Mouse (Mus musculus) myocyte (in vitro differentiated cells): ENCODE results near the gene Hist1h2ae. TPM values are rescaled to one million over a fixed set of nuclear protein-coding genes. Genes with fewer than 3 reads are reported as not detected.
A peak's percentile ranks its signal among the peaks of the same experiment; 100 is the strongest.

Experiments
- H3K27me3 ChIP-seq: one replicate; pipeline ENCODE4 v1.6.1; 2011; ENCODE audit not compliant: control insufficient read depth, insufficient read depth, insufficient read length
- H3K36me3 ChIP-seq: one replicate; pipeline ENCODE4 v1.6.1; 2011; ENCODE audit not compliant: control insufficient read depth, insufficient read depth
- H3K4me2 ChIP-seq: one replicate; pipeline ENCODE4 v1.6.1; 2011; ENCODE audit warnings: low read depth, control low read depth
- H3K4me3 ChIP-seq: one replicate; pipeline ENCODE4 v1.5.1; 2011; ENCODE audit warnings: mild to moderate bottlenecking, control low read depth, moderate library complexity
- H3K79me2 ChIP-seq: one replicate; pipeline ENCODE4 v1.6.1; 2011; ENCODE audit not compliant: control insufficient read depth, insufficient read depth
- H3ac ChIP-seq: one replicate; pipeline ENCODE4 v1.6.1; 2011; ENCODE audit not compliant: control insufficient read depth, insufficient read length
- CEBPB ChIP-seq: IDR thresholded peaks from 2 replicates; pipeline ENCODE4 v1.6.1; 2011; ENCODE audit warnings: mild to moderate bottlenecking, moderate library complexity; ENCODE audit not compliant: poor library complexity, insufficient read depth, severe bottlenecking
- E2F4 ChIP-seq: IDR thresholded peaks from one replicate; pipeline ENCODE4 v1.6.1; 2011; ENCODE audit warnings: mild to moderate bottlenecking, control low read depth, moderate library complexity; ENCODE audit not compliant: insufficient read depth
- MAX ChIP-seq: IDR thresholded peaks from one replicate; pipeline ENCODE4 v1.6.1; 2011; ENCODE audit warnings: low read depth, mild to moderate bottlenecking, control low read depth
- MYOD1 ChIP-seq, 3 experiments: IDR thresholded peaks; one replicate each; pipeline ENCODE4 v1.6.1; 2011; ENCODE audit warnings: control low read depth in 2 of 3, low read depth in 2 of 3, mild to moderate bottlenecking in 2 of 3, moderate library complexity in 1 of 3; ENCODE audit not compliant: insufficient read length in 2 of 3, control insufficient read depth in 1 of 3
- MYOG ChIP-seq, 3 experiments: IDR thresholded peaks; one replicate each; pipeline ENCODE4 v1.6.1; 2011; ENCODE audit warnings: control low read depth in 2 of 3, low read depth in 2 of 3, mild to moderate bottlenecking in 2 of 3; ENCODE audit not compliant: insufficient read length in 2 of 3, control insufficient read depth in 1 of 3, insufficient read depth in 1 of 3
- POLR2A ChIP-seq: IDR thresholded peaks from one replicate; pipeline ENCODE4 v1.6.1; 2011; ENCODE audit warnings: low read depth, mild to moderate bottlenecking, control low read depth, moderate library complexity; ENCODE audit not compliant: insufficient read length
- POLR2AphosphoS2 ChIP-seq: IDR thresholded peaks from one replicate; pipeline ENCODE4 v1.6.1; 2011; ENCODE audit warnings: low read depth, control low read depth; ENCODE audit not compliant: insufficient read length
- REST ChIP-seq: IDR thresholded peaks from one replicate; pipeline ENCODE4 v1.6.1; 2011; ENCODE audit warnings: mild to moderate bottlenecking, control low read depth, moderate library complexity; ENCODE audit not compliant: insufficient read depth, insufficient read length
- SRF ChIP-seq: IDR thresholded peaks from one replicate; pipeline ENCODE4 v1.6.1; 2011; ENCODE audit warnings: low read depth; ENCODE audit not compliant: control insufficient read depth, insufficient read length
- TCF12 ChIP-seq: IDR thresholded peaks from one replicate; pipeline ENCODE4 v1.6.1; 2011; ENCODE audit warnings: mild to moderate bottlenecking, control low read depth; ENCODE audit not compliant: poor library complexity, insufficient read depth, severe bottlenecking
- TCF3 ChIP-seq: IDR thresholded peaks from one replicate; pipeline ENCODE4 v1.6.1; 2011; ENCODE audit warnings: low read depth, control low read depth; ENCODE audit not compliant: insufficient read length
- USF1 ChIP-seq: IDR thresholded peaks from one replicate; pipeline ENCODE4 v1.6.1; 2011; ENCODE audit warnings: low read depth, mild to moderate bottlenecking, control low read depth, moderate library complexity
- polyA plus RNA-seq: library from polyadenylated mRNA; unstranded; fragments of >200 nt; fragmentation: generic; extraction: Trizol; gene quantifications from one replicate; pipeline ENCODE4 v1.2.1, GENCODE M21; 2012; ENCODE audit warnings: missing spikeins

Hist1h2ae gene
- polyA plus RNA-seq, 1 experiment: 4.5 TPM

DNA sequence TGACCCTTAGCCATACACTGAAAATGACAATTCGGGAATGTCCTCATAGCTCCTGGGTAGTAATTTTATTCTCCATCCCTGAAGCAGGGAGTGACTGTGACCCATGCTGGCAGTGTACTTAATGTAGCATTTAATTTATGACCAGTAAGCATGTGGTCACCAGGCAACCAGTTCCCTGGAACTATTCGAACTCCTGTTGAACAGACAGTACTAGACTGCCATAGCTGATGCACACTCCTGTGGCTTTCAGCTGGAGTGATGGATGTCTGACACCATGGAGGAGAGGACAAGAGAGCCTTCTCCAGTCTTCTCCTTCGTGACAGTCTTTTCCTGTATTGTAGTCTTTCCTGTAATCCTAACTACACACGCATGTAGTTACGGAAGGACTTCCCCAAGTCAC lies 42.0 kb downstream of the Hist1h2ae start:
- no peaks in the 10 kb centered on the region for H3K27me3 ChIP-seq
- no peaks in the 10 kb centered on the region for H3K79me2 ChIP-seq
- TF ChIP-seq CEBPB (no peak), SRF (no peak), E2F4 (no peak), MYOG (IDR thresholded peaks at IDR 0.05; ENCODE audit: control insufficient read depth in 1 of 3, insufficient read depth in 1 of 3, insufficient read length in 2 of 3, low read depth in 2 of 3) (no peak), POLR2AphosphoS2 (no peak)
- no peak overlapping the region for H3K4me2 ChIP-seq
- no peaks in the 10 kb centered on the region for H3K36me3 ChIP-seq
- H3K4me3 ChIP-seq: no peak overlapping the region
- no peak overlapping the region for H3ac ChIP-seq

DNA sequence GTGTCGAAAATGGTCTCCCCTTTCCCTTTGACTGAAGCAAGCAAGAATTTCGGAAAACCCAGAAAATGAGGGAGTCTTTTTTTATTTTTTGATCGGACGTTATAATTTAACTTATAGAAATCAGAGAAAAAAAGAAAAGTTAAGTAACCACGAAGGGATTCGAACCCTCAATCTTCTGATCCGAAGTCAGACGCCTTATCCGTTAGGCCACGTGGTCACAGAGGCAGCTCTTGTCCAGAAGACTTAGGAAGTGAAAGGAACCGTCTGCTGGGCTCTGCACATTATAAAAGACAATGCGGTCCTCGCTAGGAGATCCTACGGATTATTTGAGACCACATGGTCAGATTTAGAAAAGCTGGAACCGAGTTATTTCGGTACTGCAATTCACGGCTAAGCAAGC lies 44.7 kb downstream of the Hist1h2ae start:
- Histone ChIP-seq H3K4me2 (peak overlapping the region; percentile 86), H3K36me3 (no peaks in the 10 kb centered on the region), H3K4me3 (peak overlapping the region; percentile 14), H3K79me2 (no peaks in the 10 kb centered on the region), H3K27me3 (no peaks in the 10 kb centered on the region), H3ac (no peak overlapping the region)
- TF ChIP-seq SRF (no peak), REST (no peak), USF1 (peak; percentile 96)

DNA sequence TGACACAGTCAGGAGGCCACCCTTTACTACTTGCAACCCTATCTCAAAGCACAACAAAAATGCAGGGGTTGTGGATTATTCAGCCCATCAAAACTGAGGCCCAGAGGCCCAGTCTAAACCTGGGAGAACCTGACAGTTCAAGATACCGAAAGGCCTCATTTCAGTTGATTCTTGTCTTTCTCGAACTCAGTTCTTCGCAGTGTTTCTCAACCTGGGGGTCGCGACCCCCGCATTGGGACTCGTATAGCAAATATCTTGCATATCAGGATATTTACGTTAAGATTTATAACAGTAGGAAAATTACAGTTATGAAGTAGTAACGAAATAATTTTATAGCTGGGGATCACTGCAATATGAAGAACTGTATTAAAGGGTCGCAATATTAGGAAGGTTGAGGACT lies 45.1 kb downstream of the Hist1h2ae start:
- H3K4me3 ChIP-seq: peak overlapping the region; percentile 14
- no peaks in the 10 kb centered on the region for H3K79me2 ChIP-seq
- peak overlapping the region; percentile 86 for H3K4me2 ChIP-seq
- no peak overlapping the region for H3ac ChIP-seq
- no peaks in the 10 kb centered on the region for H3K27me3 ChIP-seq
- TF ChIP-seq E2F4: no peak
- TF ChIP-seq MAX: no peak
- TF ChIP-seq MYOG (IDR thresholded peaks at IDR 0.05; ENCODE audit: control insufficient read depth in 1 of 3, insufficient read depth in 1 of 3, insufficient read length in 2 of 3, low read depth in 2 of 3): no peak
- H3K36me3 ChIP-seq: no peaks in the 10 kb centered on the region

- H3K36me3 ChIP-seq: no peaks in the 10 kb centered on the region
- H3K4me3 ChIP-seq: no peak overlapping the region
- TF ChIP-seq MYOG (IDR thresholded peaks at IDR 0.05; ENCODE audit: control insufficient read depth in 1 of 3, insufficient read depth in 1 of 3, insufficient read length in 2 of 3, low read depth in 2 of 3): no peak
- no peak for TF ChIP-seq REST
- no peak for TF ChIP-seq POLR2A
- TF ChIP-seq TCF3: no peak
- no peak for TF ChIP-seq CEBPB
- no peak for TF ChIP-seq TCF12
- TF ChIP-seq E2F4: no peak
- TF ChIP-seq POLR2AphosphoS2: no peak
- TF ChIP-seq USF1: no peak
- no peak for TF ChIP-seq MAX
- no peak for TF ChIP-seq SRF
- no peak for TF ChIP-seq MYOD1 (IDR thresholded peaks at IDR 0.05; ENCODE audit: control insufficient read depth in 1 of 3, insufficient read length in 2 of 3, low read depth in 2 of 3)
- H3K4me2 ChIP-seq: peak overlapping the region; percentile 49
- no peak overlapping the region for H3ac ChIP-seq
- H3K79me2 ChIP-seq: no peaks in the 10 kb centered on the region
- no peaks in the 10 kb centered on the region for H3K27me3 ChIP-seq
Observed at GRCm38 (mm10) chr13:23524654-23525053, 46.4 kb downstream of the Hist1h2ae start.

GRCm38 (mm10) chr13:23523976-23524375 lies 47.0 kb downstream of the Hist1h2ae start:
- Histone ChIP-seq H3ac (no peak overlapping the region), H3K4me3 (no peak overlapping the region), H3K4me2 (no peak overlapping the region), H3K27me3 (no peaks in the 10 kb centered on the region), H3K36me3 (no peaks in the 10 kb centered on the region), H3K79me2 (no peaks in the 10 kb centered on the region)
- TF ChIP-seq MAX: no peak
- TF ChIP-seq TCF12: no peak
- no peak for TF ChIP-seq MYOD1 (IDR thresholded peaks at IDR 0.05; ENCODE audit: control insufficient read depth in 1 of 3, insufficient read length in 2 of 3, low read depth in 2 of 3)

- H3K36me3 ChIP-seq: no peaks in the 10 kb centered on the region
- H3K79me2 ChIP-seq: no peaks in the 10 kb centered on the region
- H3K4me3 ChIP-seq: no peak overlapping the region
- TF ChIP-seq CEBPB: 0 out of 2 replicates have a peak, but pooled peaks have one; percentile 16
- TF ChIP-seq TCF12: no peak
- H3K27me3 ChIP-seq: no peaks in the 10 kb centered on the region
- H3ac ChIP-seq: no peak overlapping the region
- peak overlapping the region; percentile 45 for H3K4me2 ChIP-seq
Observed at GRCm38 (mm10) chr13:23521703-23522102, 49.3 kb downstream of the Hist1h2ae start.

Other genes with a start within 250 kb of the Hist1h2ae start
- gene Zfp322a, start 202.0 kb downstream of the Hist1h2ae start, polyA plus RNA-seq: 4.3 TPM
- gene Abt1, start 147.4 kb downstream of the Hist1h2ae start, polyA plus RNA-seq: 7.4 TPM
- gene Btn1a1, start 105.3 kb downstream of the Hist1h2ae start, polyA plus RNA-seq: 0.02 TPM
- 0.20 TPM for gene Btn2a2, start 82.4 kb downstream of the Hist1h2ae start, polyA plus RNA-seq
- gene Hist1h4h, start 40.2 kb downstream of the Hist1h2ae start, polyA plus RNA-seq: 21.5 TPM
- 24.4 TPM for gene Hist1h2af, start 37.3 kb downstream of the Hist1h2ae start, polyA plus RNA-seq
- 3.3 TPM for gene Hist1h3g, start 35.8 kb downstream of the Hist1h2ae start, polyA plus RNA-seq
- gene Hist1h2bh, start 27.8 kb downstream of the Hist1h2ae start, polyA plus RNA-seq: 1.1 TPM
- gene Hist1h3f, start 27.2 kb downstream of the Hist1h2ae start, polyA plus RNA-seq: 0.91 TPM
- gene Hist1h4f, start 19.6 kb downstream of the Hist1h2ae start, polyA plus RNA-seq: 4.1 TPM
- 0.65 TPM for gene Hist1h1d, start 18.0 kb downstream of the Hist1h2ae start, polyA plus RNA-seq
- 1.7 TPM for gene Hist1h3e, start 8.9 kb downstream of the Hist1h2ae start, polyA plus RNA-seq
- 7.8 TPM for gene Hist1h2bg, start 176 bp upstream of the Hist1h2ae start, polyA plus RNA-seq
- gene Hist1h2bf, start 3.0 kb upstream of the Hist1h2ae start, polyA plus RNA-seq: 2.1 TPM
- gene Hist1h2ad, start 3.2 kb upstream of the Hist1h2ae start, polyA plus RNA-seq: 1.6 TPM
- 2.5 TPM for gene Hist1h3d, start 4.5 kb upstream of the Hist1h2ae start, polyA plus RNA-seq
- gene Hist1h4d, start 10.4 kb upstream of the Hist1h2ae start, polyA plus RNA-seq: 1.8 TPM
- 4.3 TPM for gene Hist1h2be, start 49.9 kb upstream of the Hist1h2ae start, polyA plus RNA-seq
- gene Hist1h1e, start 51.3 kb upstream of the Hist1h2ae start, polyA plus RNA-seq: 4.7 TPM
- 1.3 TPM for gene Hist1h2ac, start 112.7 kb upstream of the Hist1h2ae start, polyA plus RNA-seq
- 113 TPM for gene Hist1h2bc, start 113.0 kb upstream of the Hist1h2ae start, polyA plus RNA-seq
- gene Hist1h1t, start 124.6 kb upstream of the Hist1h2ae start, polyA plus RNA-seq: 0.05 TPM
- gene Hist1h4c, start 127.2 kb upstream of the Hist1h2ae start, polyA plus RNA-seq: 0.56 TPM
- gene Hfe, start 139.6 kb upstream of the Hist1h2ae start, polyA plus RNA-seq: 5.1 TPM
- gene Hist1h1c, start 167.6 kb upstream of the Hist1h2ae start, polyA plus RNA-seq: 273 TPM
- gene Hist1h3c, start 174.4 kb upstream of the Hist1h2ae start, polyA plus RNA-seq: 2.5 TPM
- gene Hist1h2bb, start 175.5 kb upstream of the Hist1h2ae start, polyA plus RNA-seq: 1.3 TPM
- 2.1 TPM for gene Hist1h2ab, start 179.9 kb upstream of the Hist1h2ae start, polyA plus RNA-seq
- gene Hist1h3b, start 181.0 kb upstream of the Hist1h2ae start, polyA plus RNA-seq: 1.3 TPM
- gene Hist1h4b, start 185.8 kb upstream of the Hist1h2ae start, polyA plus RNA-seq: 5.5 TPM
- gene Hist1h4a, start 190.0 kb upstream of the Hist1h2ae start, polyA plus RNA-seq: 4.2 TPM
- 1.3 TPM for gene Hist1h3a, start 191.2 kb upstream of the Hist1h2ae start, polyA plus RNA-seq
- gene Hist1h1a, start 192.4 kb upstream of the Hist1h2ae start, polyA plus RNA-seq: 0.98 TPM
- gene Trim38, start 198.7 kb upstream of the Hist1h2ae start, polyA plus RNA-seq: not detected
- gene Slc17a2, start 235.8 kb upstream of the Hist1h2ae start, polyA plus RNA-seq: not detected